Mouse (Mus musculus) lung, postnatal 0 days (tissue): ENCODE results near the gene Susd1.

Experiments
- CTCF ChIP-seq: IDR thresholded peaks from 2 replicates; pipeline ENCODE4 v1.5.1; 2016; ENCODE audit warnings: antibody characterized with exemption, mild to moderate bottlenecking
- EP300 ChIP-seq: IDR thresholded peaks from 2 replicates; pipeline ENCODE4 v1.6.1; 2016; ENCODE audit warnings: antibody characterized with exemption, mild to moderate bottlenecking, control low read depth

- TF ChIP-seq EP300 (no peak), CTCF (no peak)
These were observed 27.0 kb upstream of the Susd1 start for GRCm38 (mm10) chr4:59465449-59465848.
